Mouse (Mus musculus) forebrain, embryonic 11.5 days (tissue): ENCODE measurements around the gene Crkl. TPM values are rescaled to one million over a fixed set of nuclear protein-coding genes. Genes with fewer than 3 reads are reported as not detected.

Experiments used
- ATAC-seq: fragments of 200-750 bp; cut with Nextera tagmentation; replicated peaks from 2 replicates; pipeline ENCODE4 v1.8.0; 2017; ENCODE audit warnings: moderate TSS enrichment; ENCODE audit not compliant: low FRiP score
- DNase-seq: peaks from one replicate; pipeline ENCODE4 v3.0.0-alpha.2; 2017; ENCODE audit warnings: low spot score
- H3K27ac ChIP-seq: fragments of 300-500 bp; sonication (generic); 2 replicates; pipeline ENCODE4 v1.5.1; 2014; ENCODE audit warnings: low read depth, low read length
- H3K27me3 ChIP-seq: fragments of 300-500 bp; sonication (generic); 2 replicates; pipeline ENCODE4 v1.6.1; 2014; ENCODE audit warnings: mild to moderate bottlenecking, low read length, mixed read lengths; ENCODE audit not compliant: control insufficient read depth, insufficient read depth
- H3K36me3 ChIP-seq: fragments of 300-500 bp; sonication (generic); 2 replicates; pipeline ENCODE4 v1.6.1; 2014; ENCODE audit warnings: mild to moderate bottlenecking, low read length, moderate library complexity, mixed read lengths; ENCODE audit not compliant: control insufficient read depth, insufficient read depth
- H3K4me1 ChIP-seq: fragments of 300-500 bp; sonication (generic); replicated peaks from 2 replicates; pipeline ENCODE4 v1.6.1; 2014; ENCODE audit warnings: low read length, mixed read lengths; ENCODE audit not compliant: control insufficient read depth, insufficient read depth
- H3K4me2 ChIP-seq: fragments of 300-500 bp; sonication (generic); 2 replicates; pipeline ENCODE4 v1.6.1; 2014; ENCODE audit warnings: low read depth, mild to moderate bottlenecking, low read length, moderate library complexity, mixed read lengths; ENCODE audit not compliant: severe bottlenecking
- H3K4me3 ChIP-seq: fragments of 300-500 bp; sonication (generic); 2 replicates; pipeline ENCODE4 v1.5.1; 2014; ENCODE audit warnings: low read depth, low read length
- H3K9ac ChIP-seq: fragments of 300-500 bp; sonication (generic); 2 replicates; pipeline ENCODE4 v1.6.1; 2014; ENCODE audit warnings: low read length
- H3K9me3 ChIP-seq: fragments of 300-500 bp; sonication (generic); 2 replicates; pipeline ENCODE4 v1.6.1; 2016; ENCODE audit warnings: low read length, mixed read lengths; ENCODE audit not compliant: control insufficient read depth
- WGBS: fragments of 180-500 bp; shearing (Covaris S2); extraction: QIAGEN DNeasy Blood & Tissue Kit; methylation state at CpG from one replicate; pipeline ENCODE4 v1.1.7; 2014; 5-methylcytosine and 5-hydroxymethylcytosine counted together
- polyA plus RNA-seq: library from polyadenylated mRNA; unstranded; fragments of >200 nt; fragmentation: Nextera tagmentation; extraction: Ambion mirVana; gene quantifications from 2 replicates; pipeline ENCODE4 v1.2.1, GENCODE M21; 2014

The Crkl gene
- polyA plus RNA-seq, 1 experiment from 2014 or later, result 96.7 TPM

- peaks cover 10% of the 10 kb centered on the region for H3K4me1 ChIP-seq
- DNase-seq (peak; percentile 58), ATAC-seq (peak; percentile 6; the same call in 1 of the 2 replicates)
- WGBS, result 18% methylated on average over 17 of the region's 17 CpGs
- peak overlapping the region; percentile 67 for H3K4me2 ChIP-seq
- H3K9me3 ChIP-seq, result no peaks in the 10 kb centered on the region
- peak overlapping the region; percentile 81 for H3K9ac ChIP-seq
- no peaks in the 10 kb centered on the region for H3K27me3 ChIP-seq
- H3K36me3 ChIP-seq, result peaks cover 8% of the 10 kb centered on the region; the same call in 1 of the 2 replicates
- H3K27ac ChIP-seq, result peak overlapping the region; percentile 92
- H3K4me3 ChIP-seq, result peak overlapping the region; percentile 64
Observed at GRCm38 (mm10) chr16:17529981-17530586, 78.3 kb downstream of the Crkl start.

- peak within 1 kb of the TSS; percentile 92 for H3K27ac ChIP-seq
- H3K9me3 ChIP-seq, result no peaks in the 10 kb centered on the region
- H3K4me1 ChIP-seq, result peaks cover 10% of the 10 kb centered on the region
- WGBS, result 0% methylated on average over 67 of the region's 67 CpGs
- peak within 1 kb of the TSS; percentile 81 for H3K9ac ChIP-seq
- peaks cover 5% of the 10 kb centered on the region; the same call in 1 of the 2 replicates for H3K36me3 ChIP-seq
- DNase-seq (peak; percentile 99), ATAC-seq (peak; percentile 96)
- H3K4me3 ChIP-seq, result peak within 1 kb of the TSS; percentile 64
- H3K27me3 ChIP-seq, result no peaks in the 10 kb centered on the region
- peak within 1 kb of the TSS; percentile 67 for H3K4me2 ChIP-seq
Observed at GRCm38 (mm10) chr16:17530640-17531288, 79.0 kb downstream of the Crkl start, which contains the start of gene Thap7. TSS of gene Thap7 (minus strand) at chr16:17531136.

DNA sequence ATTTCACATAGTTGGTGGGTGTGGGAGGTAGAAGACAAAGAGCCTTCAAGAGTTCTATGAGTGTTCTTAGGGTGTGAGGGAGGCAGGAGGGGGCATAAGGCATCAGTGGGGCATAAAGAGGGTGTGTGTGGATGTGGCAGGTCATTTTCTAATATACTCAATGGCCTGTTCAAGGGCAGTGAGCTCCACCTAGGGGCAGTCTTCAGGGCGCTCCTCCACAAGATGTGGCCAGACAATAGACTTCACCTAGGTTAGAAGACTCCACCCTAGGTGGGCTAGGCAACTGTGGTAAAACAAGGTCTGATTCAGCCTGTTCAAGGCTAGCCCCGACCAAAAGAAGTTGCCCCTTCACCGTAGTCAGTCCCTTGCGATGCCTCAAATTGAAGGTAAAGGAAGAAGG lies 80.5 kb downstream of the Crkl start:
- Histone ChIP-seq H3K9ac (no peak overlapping the region), H3K9me3 (no peaks in the 10 kb centered on the region), H3K36me3 (peaks cover 2% of the 10 kb centered on the region; the same call in 1 of the 2 replicates), H3K27ac (no peak overlapping the region), H3K27me3 (no peaks in the 10 kb centered on the region), H3K4me1 (peaks cover 10% of the 10 kb centered on the region), H3K4me2 (no peak overlapping the region), H3K4me3 (no peak overlapping the region)
- ATAC-seq (no peak), DNase-seq (peak; percentile 41)
- 63% methylated on average over 4 of the region's 4 CpGs for WGBS

DNA sequence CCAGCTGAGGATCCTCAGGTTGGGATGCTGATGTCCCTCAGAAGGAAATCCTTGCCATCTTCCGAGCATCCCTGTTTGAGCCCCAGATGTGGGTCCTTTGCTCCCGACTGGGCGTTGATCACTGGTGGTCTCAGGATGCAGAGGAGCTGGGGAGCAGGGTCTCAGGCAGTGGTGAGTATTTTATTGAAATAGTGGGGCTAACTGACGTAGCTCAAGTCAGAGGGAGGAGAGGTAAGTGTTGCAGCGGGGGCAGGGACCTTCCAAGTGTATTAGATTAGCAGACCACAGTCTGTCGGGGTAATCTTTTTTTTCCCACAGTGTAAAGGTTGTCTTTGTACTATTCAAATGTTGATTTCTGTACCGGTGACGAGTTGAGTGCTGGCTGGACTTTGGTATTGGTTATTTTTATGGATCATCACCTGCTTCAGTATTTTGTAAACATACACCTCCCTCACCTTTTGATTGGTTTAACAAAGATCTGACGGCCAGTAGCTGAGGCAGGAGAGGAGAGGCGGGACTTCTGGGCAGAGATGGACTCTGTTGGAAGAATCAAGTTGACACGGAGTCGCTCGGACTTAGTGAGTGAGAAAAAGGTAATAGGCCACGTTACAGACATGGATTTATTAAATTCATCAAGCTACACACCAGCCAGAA lies 81.0 kb downstream of the Crkl start:
- DNase-seq (peak; percentile 40), ATAC-seq (no peak)
- no peaks in the 10 kb centered on the region for H3K36me3 ChIP-seq
- H3K4me1 ChIP-seq, result peaks cover 10% of the 10 kb centered on the region
- H3K27me3 ChIP-seq, result no peaks in the 10 kb centered on the region
- no peak overlapping the region for H3K27ac ChIP-seq
- 71% methylated on average over 14 of the region's 14 CpGs for WGBS
- no peak overlapping the region for H3K4me3 ChIP-seq
- H3K9me3 ChIP-seq, result no peaks in the 10 kb centered on the region
- H3K9ac ChIP-seq, result no peak overlapping the region
- H3K4me2 ChIP-seq, result no peak overlapping the region

GRCm38 (mm10) chr16:17536584-17536983 lies 84.8 kb downstream of the Crkl start:
- no peak overlapping the region for H3K4me3 ChIP-seq
- no peak overlapping the region for H3K9ac ChIP-seq
- peaks cover 5% of the 10 kb centered on the region for H3K4me1 ChIP-seq
- H3K27ac ChIP-seq, result no peak overlapping the region
- no peaks in the 10 kb centered on the region for H3K36me3 ChIP-seq
- no peak for ATAC-seq
- 87% methylated on average over 3 of the region's 3 CpGs for WGBS
- no peak overlapping the region for H3K4me2 ChIP-seq
- no peaks in the 10 kb centered on the region for H3K9me3 ChIP-seq
- no peaks in the 10 kb centered on the region for H3K27me3 ChIP-seq
- no peak for DNase-seq

Other genes with a start within 250 kb of the Crkl start
- 379 and 399 TPM in 2 replicates for gene Ube2l3, start 249.3 kb upstream of the Crkl start, polyA plus RNA-seq
- 1.6 and 1.9 TPM in 2 replicates for gene Rimbp3, start 243.4 kb upstream of the Crkl start, polyA plus RNA-seq
- gene Hic2, start 218.4 kb upstream of the Crkl start, polyA plus RNA-seq, result 10.7 and 11.3 TPM in 2 replicates
- gene Tmem191c, start 175.9 kb upstream of the Crkl start, polyA plus RNA-seq, result 7.7 and 10.5 TPM in 2 replicates
- gene Serpind1, start 120.6 kb upstream of the Crkl start, polyA plus RNA-seq, result 0.20 and 0.48 TPM in 2 replicates
- gene Snap29, start 46.0 kb upstream of the Crkl start, polyA plus RNA-seq, result 6.7 and 6.9 TPM in 2 replicates
- 49.3 and 54.3 TPM in 2 replicates for gene Pi4ka, start 45.7 kb upstream of the Crkl start, polyA plus RNA-seq
- 3.2 and 3.8 TPM in 2 replicates for gene Aifm3, start 37.6 kb downstream of the Crkl start, polyA plus RNA-seq
- gene Lztr1, start 56.7 kb downstream of the Crkl start, polyA plus RNA-seq, result 97.5 and 106 TPM in 2 replicates
- gene Thap7, start 79.1 kb downstream of the Crkl start, polyA plus RNA-seq, result 50.2 and 55.6 TPM in 2 replicates
- gene Lrrc74b, start 109.3 kb downstream of the Crkl start, polyA plus RNA-seq, result 0.12 and 0.57 TPM in 2 replicates
- gene P2rx6, start 109.9 kb downstream of the Crkl start, polyA plus RNA-seq, result 0.35 and 0.75 TPM in 2 replicates
- gene Slc7a4, start 131.2 kb downstream of the Crkl start, polyA plus RNA-seq, result 3.1 and 4.0 TPM in 2 replicates
- gene Smpd4, start 167.4 kb downstream of the Crkl start, polyA plus RNA-seq, result 61.1 and 69.1 TPM in 2 replicates
- 5.3 and 7.9 TPM in 2 replicates for gene Ccdc74a, start 194.5 kb downstream of the Crkl start, polyA plus RNA-seq